Mouse (Mus musculus) testis, adult 2 months (tissue): Measurements from ENCODE around the gene Eif3l. TPM values are rescaled to one million over a fixed set of nuclear protein-coding genes. Genes with fewer than 3 reads are reported as not detected.

Experiments used
- H3K27ac ChIP-seq: fragments of 200-500 bp; 2 replicates; pipeline ENCODE4 v1.5.1; 2012; ENCODE audit warnings: low read depth, low read length; ENCODE audit not compliant: control insufficient read depth, insufficient read depth
- H3K27me3 ChIP-seq: fragments of 200-500 bp; 2 replicates; pipeline ENCODE4 v1.6.1; 2012; ENCODE audit warnings: mild to moderate bottlenecking, low read length, moderate library complexity; ENCODE audit not compliant: control insufficient read depth, insufficient read depth
- H3K36me3 ChIP-seq: fragments of 200-500 bp; 2 replicates; pipeline ENCODE4 v1.6.1; 2012; ENCODE audit warnings: mild to moderate bottlenecking, low read length; ENCODE audit not compliant: control insufficient read depth, insufficient read depth
- H3K4me1 ChIP-seq: fragments of 200-500 bp; 2 replicates; pipeline ENCODE4 v1.6.1; 2012; ENCODE audit warnings: low read length; ENCODE audit not compliant: control insufficient read depth, insufficient read depth
- H3K4me3 ChIP-seq: fragments of 200-500 bp; 2 replicates; pipeline ENCODE4 v1.5.1; 2012; ENCODE audit warnings: low read depth, mild to moderate bottlenecking, low read length, moderate library complexity, mixed read lengths; ENCODE audit not compliant: control insufficient read depth
- CTCF ChIP-seq: fragments of 200-500 bp; IDR thresholded peaks from 2 replicates; pipeline ENCODE4 v1.5.1; 2012; ENCODE audit warnings: low read depth, mild to moderate bottlenecking, inconsistent platforms, low read length, moderate library complexity; ENCODE audit not compliant: control insufficient read depth, insufficient read depth, insufficient replicate concordance
- POLR2A ChIP-seq: fragments of 200-500 bp; IDR thresholded peaks from 2 replicates; pipeline ENCODE4 v1.6.1; 2012; ENCODE audit warnings: low read depth, mild to moderate bottlenecking, inconsistent platforms, low read length, moderate library complexity; ENCODE audit not compliant: control insufficient read depth
- polyA plus RNA-seq: library from polyadenylated mRNA; depleted of rRNA; stranded (reverse); fragments of >200 nt; gene quantifications from 2 replicates; pipeline ENCODE4 v1.2.3, GENCODE M21; 2012

The Eif3l gene
- polyA plus RNA-seq, 1 experiment: 110 TPM

DNA sequence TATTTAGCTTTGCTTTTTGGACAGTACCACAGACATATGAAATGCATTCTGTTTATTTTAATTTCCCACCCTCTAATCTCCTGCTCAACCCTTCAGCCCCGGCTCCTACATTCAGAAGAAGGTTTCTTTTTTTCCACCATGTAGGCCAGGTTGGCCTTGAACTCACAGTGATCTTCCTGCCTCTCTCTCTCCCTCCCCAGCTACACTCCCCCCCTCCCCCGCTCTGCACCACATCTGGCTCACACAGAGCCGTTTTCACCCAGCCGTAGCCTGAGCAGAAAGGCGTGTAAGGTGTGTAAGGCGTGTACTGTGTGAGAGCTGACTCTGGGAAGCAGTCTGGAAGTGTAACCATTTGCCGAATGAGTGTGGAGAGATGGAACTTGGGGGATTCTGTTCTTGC, 54.3 kb downstream of the Eif3l start:
- Histone ChIP-seq H3K4me3 (no peak overlapping the region), H3K36me3 (no peaks in the 10 kb centered on the region; the same call in 1 of the 2 replicates), H3K4me1 (peaks cover 8% of the 10 kb centered on the region), H3K27me3 (no peaks in the 10 kb centered on the region), H3K27ac (no peak overlapping the region)
- TF ChIP-seq CTCF: no peak
- no peak for TF ChIP-seq POLR2A

DNA sequence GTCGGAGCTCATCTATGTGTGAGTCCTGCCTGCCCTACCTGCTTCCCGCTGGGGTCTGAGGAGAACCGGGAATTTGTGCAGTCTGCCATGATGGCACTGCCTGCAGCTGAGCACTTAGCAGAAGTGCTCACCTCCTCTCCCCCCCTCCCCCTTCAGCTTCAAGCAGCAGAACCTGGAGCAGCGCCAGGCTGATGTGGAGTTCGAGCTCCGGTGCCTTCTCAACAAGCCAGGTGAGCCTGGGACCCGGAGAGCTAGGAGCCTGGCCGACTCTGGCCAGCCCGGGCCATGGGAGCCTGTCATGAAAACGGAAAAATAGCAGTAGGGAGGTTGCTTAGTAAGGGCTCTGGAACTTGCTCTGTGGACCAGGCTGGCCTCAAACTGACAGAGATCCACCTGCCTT, 55.8 kb downstream of the Eif3l start:
- no peak for TF ChIP-seq CTCF
- no peak for TF ChIP-seq POLR2A
- Histone ChIP-seq H3K36me3 (no peaks in the 10 kb centered on the region), H3K27ac (no peak overlapping the region), H3K27me3 (no peaks in the 10 kb centered on the region), H3K4me1 (peaks cover 8% of the 10 kb centered on the region), H3K4me3 (no peak overlapping the region)

DNA sequence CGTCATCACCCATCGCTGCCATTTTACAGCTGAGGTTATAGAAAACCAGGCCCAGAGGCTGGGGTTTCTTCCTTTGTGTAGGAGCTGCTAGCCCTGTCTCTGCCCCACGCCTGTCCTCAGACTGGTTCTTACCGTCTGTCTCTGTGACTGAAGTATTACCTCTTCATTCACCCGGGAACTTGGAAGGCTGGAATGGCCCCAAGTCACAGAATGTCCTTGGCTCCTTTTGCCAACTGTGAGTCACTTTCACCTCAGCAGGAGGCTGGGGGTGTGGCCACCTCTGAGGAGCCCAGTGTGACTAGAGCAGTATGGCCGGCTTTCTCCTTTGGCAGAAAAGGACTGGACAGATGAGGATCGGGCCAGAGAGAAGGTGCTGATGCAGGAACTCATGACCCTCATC, 56.5 kb downstream of the Eif3l start:
- Histone ChIP-seq H3K27ac (peak overlapping the region; percentile 22), H3K4me3 (no peak overlapping the region), H3K4me1 (peaks cover 8% of the 10 kb centered on the region), H3K27me3 (no peaks in the 10 kb centered on the region), H3K36me3 (no peaks in the 10 kb centered on the region)
- TF ChIP-seq CTCF (no peak), POLR2A (no peak)

DNA sequence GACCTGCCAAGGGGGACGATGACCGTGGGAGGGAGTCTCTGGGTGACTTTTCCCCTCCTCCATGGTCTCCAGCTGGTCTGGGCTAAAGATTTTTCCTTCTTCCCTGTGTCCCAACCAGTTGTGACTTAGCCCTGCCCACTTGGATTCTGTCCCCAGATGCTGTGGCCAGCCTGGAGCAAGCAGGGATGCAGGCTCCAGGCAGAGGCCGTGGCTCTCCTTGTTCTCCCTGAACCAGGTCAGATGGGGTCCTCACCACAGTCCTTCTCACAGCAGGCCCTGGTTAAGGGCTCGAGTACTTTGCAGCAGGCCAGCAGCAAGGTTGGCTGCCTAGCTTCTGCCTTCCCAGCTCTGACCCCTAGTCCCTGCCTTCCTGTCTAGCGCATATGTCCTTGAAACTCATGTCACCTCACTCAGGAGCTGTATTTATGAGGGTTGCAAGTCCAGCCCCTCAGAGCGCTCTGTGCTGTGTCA, 58.2 kb downstream of the Eif3l start:
- Histone ChIP-seq H3K36me3 (no peaks in the 10 kb centered on the region; the same call in 1 of the 2 replicates), H3K4me1 (peaks cover 8% of the 10 kb centered on the region), H3K27ac (no peak overlapping the region), H3K4me3 (no peak overlapping the region), H3K27me3 (no peaks in the 10 kb centered on the region)
- TF ChIP-seq POLR2A (no peak), CTCF (no peak)

DNA sequence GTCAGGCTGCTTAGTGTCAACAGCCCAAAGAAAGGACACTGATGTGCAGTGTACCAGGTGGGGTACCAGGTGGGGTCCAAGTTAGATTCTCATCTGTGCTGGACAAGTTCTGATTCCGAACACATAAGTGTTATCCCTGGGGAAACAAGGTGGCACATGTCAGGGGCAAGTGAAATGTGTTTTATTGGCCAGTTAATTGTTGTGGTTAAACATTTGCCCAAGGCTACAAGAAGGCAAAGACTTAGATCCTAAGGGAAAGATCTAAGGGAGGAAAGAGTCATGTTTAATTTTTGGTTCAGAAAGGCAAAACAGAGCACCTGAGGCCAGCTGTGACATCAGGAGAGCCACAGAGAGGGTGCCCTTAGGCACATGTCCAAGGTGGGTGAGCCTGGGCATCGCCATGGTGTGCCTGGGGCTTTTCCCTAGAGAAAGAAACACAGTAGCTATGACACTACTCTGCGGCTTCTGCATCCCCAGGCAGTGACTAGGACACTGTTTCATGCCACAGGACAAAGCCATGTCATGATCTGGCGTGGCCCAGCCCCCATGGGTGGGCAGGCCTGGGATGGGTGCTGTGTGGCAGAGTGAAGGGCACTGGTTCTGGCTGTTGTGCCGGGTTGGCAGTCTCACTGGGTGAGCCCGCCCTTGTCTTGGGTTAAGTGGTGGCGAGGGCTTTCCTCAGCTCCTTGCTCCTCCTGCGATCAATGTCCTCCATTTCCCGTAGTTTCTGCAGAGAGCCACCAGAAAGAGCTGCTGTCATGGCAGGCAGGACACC, 59.7 kb downstream of the Eif3l start:
- no peak overlapping the region for H3K4me3 ChIP-seq
- no peaks in the 10 kb centered on the region for H3K27me3 ChIP-seq
- peaks cover 8% of the 10 kb centered on the region for H3K4me1 ChIP-seq
- no peaks in the 10 kb centered on the region; the same call in 1 of the 2 replicates for H3K36me3 ChIP-seq
- TF ChIP-seq CTCF (no peak), POLR2A (no peak)
- H3K27ac ChIP-seq: no peak overlapping the region

DNA sequence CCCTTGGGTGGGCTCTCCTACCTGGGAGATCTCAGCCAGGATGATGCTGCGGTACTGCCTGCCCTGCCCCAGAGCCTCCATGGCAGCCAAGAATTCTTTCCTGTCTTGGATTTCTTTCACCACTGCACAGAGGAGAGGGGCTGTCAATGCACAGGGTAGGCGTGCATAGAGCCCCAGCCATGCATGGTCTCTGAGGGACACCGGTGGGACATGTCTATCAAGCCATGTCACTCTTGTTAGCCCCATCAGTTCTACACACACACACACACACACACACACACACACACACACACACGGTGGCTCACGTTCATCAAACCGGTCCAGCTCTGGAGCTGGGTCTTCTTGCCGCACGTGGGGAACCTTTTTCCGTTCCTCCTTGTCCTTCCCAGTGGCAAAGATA, 60.4 kb downstream of the Eif3l start:
- no peak overlapping the region for H3K4me3 ChIP-seq
- peaks cover 6% of the 10 kb centered on the region for H3K4me1 ChIP-seq
- H3K36me3 ChIP-seq: no peaks in the 10 kb centered on the region; the same call in 1 of the 2 replicates
- TF ChIP-seq CTCF (no peak), POLR2A (no peak)
- no peaks in the 10 kb centered on the region for H3K27me3 ChIP-seq
- no peak overlapping the region for H3K27ac ChIP-seq

DNA sequence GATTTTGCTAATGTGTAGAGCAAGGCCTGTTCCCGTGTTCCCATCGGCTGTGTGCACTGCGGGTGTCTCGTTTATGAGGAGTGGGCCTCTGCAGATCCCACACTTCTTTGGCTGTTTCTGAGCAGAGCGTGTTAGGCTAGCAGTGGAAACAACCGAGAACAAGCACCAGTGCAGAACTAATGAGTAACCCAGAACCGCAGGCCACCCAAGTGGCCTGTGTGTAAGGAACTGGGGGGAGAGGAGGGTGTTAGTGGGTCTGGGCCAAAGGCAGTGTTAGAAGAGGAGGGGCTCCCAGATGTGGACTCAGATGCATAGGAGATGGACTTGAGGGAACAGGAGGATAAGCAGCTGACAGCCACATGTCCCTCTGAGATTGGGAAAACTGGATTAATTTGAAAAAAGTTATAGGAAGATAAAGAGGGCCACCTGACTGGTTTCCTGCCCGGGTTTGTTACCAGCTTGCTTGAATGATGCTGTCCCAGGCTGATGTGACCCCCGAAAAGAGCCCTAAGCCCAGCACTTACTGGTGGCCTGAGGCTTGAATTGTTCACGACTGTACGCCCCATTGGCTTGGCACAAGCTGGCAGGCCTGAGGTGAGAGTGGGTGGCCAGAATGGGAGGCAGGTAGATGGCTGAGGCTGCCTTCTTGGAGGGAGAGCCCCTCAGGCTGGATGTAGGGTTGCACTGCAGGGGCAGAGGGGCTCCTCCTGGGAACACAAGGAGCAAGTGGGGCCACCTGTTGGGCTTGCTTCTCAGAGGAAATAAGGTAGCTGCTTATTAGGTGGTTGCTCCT, 61.0 kb downstream of the Eif3l start:
- Histone ChIP-seq H3K27ac (no peak overlapping the region; the same call in 1 of the 2 replicates), H3K27me3 (no peaks in the 10 kb centered on the region), H3K4me1 (peaks cover 4% of the 10 kb centered on the region), H3K4me3 (no peak overlapping the region), H3K36me3 (no peaks in the 10 kb centered on the region; the same call in 1 of the 2 replicates)
- no peak; the same call in 1 of the 2 replicates for TF ChIP-seq POLR2A
- TF ChIP-seq CTCF: no peak; the same call in 1 of the 2 replicates
